Mouse (Mus musculus) adrenal gland, adult (tissue): ENCODE results near the gene Palld.
A peak's percentile ranks its signal among the peaks of the same experiment; 100 is the strongest.

ENCODE experiments used
- DNase-seq, 2 experiments: peaks; one replicate each; pipeline ENCODE4 v3.0.0; 2022 to 2023; ENCODE audit warnings: low spot score in 1 of 2; ENCODE audit not compliant: inconsistent age in 2 of 2

The Palld gene

DNA sequence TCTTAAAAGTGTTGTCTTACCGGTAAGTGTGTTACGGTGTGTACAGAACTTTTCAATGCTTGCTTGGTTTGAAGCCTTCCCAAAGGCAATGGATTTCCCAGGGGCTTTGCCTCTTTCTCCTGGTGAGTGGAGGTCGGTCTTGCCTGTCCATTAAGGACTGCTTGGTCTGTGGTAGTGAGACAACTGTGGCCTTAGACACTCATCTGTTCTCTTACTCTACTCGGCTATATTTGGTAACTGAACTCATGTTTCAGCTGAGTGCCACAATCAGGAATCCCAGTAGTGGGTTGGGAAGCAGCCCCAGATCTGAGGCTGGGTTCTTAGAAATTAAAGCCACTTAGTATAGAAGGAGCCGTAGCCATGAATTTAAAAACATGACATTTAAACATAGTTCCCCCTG is at the start of gene Palld:
Gene Palld (minus strand): TSS at position 170 of the 400 bp plus-strand sequence.
- no peak for DNase-seq

DNA sequence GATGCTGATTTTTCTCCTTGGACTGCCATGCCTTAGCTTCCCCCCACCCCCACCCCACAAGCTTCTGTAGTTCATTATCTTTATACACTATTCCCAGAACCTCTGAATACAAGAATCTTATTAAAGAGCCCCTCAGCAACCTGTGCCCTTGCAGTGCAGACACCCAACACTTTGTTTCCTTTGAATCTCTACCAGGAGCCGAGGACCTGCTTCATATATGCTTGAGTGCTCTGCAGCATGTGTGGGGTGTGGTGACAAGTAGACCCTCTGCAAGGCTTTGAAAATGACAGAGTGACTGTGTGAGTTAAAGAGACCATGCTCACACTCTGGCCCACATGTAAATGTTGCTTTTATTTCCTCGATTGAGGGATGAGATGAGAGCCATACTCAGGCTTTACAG is 35.1 kb upstream of the Palld start:
- DNase-seq, result no peak

DNA sequence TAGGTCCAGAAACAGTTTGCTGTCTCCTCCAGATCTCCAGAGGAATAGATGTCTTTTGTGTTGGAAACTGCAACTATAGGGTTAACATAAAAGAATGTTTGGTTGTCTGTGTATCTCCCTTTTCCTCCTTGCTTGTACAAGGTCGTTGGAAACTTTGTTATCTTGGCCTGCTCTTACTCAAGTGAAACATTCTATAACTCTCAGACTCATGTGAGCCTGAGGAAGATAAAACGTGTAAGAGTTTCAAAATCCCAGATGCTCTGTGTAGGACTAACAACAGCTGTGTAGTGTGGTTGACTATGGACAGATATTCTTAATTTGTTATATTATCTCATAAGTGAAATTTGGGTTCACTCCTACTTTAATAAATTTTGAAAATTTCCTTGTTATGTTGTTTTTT is 30.8 kb upstream of the Palld start:
- no peak for DNase-seq

DNA sequence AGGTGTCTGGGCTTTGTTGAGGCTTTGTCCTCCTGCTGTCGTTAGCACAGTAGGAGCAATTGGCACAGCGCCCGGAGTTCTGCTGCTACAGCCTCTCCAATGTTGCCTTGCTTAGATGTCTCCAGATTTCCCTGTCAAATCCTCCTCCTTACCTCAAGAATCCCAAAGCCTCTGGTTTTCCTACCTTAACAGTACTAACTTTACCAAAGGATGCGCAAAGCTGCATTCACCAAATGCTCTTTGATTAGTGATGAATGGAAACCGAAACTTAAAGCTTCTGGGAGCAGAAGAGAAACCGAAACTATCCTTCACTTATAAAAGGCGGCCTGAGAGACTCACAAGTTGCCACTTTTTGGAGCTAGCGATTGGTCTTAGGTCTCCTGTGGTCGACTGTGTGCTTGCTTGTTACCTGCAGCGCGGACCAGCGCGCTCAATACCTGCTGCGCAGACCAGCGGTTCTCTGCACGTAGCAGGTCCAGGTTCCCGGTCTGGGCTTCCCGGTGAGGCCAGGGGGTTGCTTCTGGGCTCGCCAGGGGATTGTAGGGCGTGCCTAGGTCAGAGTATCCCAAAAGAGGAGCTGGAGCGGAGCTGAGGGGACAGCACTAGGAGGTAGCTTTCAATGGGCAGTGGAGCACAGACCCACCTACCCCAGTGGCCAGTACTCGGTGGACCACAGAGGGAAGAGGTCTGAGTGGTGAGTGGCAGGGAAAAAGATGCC is 25.4 kb upstream of the Palld start, which contains the start of gene Ddx60:
Gene Ddx60 (plus strand): TSS at position 311 of the 718 bp plus-strand sequence.
- DNase-seq, result peak; percentile 79 to 93

DNA sequence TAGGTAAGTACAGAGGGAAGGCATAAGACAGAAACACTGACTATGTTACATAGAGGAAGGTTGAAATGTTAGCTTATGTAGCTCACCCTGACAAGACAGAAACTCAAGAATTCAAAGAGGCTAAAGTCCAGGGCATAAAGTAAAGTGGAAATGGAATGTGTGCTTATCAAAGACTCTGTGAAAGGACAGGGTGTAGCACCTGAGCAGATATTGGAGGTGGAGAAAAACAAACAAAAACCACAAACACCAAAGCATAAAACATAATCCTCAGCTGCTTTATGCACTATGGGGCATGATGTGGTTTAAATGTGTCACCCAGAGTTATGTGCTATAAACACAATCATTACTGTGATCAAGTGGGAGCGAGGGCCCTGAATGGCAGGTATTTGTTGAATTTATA is 22.0 kb upstream of the Palld start:
- DNase-seq, result no peak

DNA sequence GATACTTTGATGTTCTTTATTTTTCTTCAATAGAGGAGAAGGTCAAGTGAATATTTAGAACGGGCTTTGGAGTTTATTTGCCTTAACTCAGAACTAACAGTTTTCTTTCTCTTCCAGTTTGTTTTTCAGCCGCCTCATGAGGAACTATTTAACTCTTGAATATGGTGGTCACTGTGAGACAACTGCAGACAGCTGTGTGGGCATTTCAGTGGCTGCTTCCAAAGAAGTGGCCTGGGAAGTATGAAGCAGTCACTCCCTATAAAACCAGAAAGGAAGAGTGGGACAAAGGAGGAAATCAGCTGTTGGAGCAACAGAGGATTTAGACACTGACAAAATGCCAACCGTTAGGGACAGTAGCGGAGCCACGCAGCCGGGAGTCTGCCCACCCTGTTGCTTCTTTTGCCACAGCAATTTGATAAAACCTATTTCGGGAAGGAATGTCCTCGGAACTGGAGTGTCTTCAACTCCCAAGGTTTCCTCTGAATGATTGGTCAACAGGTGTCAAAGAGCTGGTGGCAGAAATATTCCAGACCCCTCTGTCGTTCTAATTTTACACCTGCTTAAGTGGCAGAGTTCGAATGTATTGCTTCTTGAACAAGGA is 19.1 kb upstream of the Palld start:
- DNase-seq, result no peak

DNA sequence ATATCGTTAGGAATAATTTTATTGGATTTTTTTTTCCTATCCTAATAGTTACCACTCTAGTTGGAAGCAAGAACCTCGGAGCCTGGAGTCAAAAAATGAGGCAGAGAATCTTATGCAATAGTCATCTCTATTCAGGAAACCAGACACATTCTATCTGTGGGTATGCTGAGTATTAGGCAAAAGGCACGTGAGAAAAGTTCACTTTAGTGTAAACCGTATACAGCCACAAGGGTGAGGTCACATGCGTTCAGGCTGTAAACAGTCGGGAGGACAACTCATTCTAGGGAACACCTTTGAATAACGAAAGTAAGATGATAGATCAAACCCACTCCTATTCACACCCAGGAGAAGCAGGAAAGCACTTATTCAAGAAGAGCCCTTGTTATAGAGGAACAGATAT is 17.9 kb upstream of the Palld start:
- DNase-seq, result no peak

DNA sequence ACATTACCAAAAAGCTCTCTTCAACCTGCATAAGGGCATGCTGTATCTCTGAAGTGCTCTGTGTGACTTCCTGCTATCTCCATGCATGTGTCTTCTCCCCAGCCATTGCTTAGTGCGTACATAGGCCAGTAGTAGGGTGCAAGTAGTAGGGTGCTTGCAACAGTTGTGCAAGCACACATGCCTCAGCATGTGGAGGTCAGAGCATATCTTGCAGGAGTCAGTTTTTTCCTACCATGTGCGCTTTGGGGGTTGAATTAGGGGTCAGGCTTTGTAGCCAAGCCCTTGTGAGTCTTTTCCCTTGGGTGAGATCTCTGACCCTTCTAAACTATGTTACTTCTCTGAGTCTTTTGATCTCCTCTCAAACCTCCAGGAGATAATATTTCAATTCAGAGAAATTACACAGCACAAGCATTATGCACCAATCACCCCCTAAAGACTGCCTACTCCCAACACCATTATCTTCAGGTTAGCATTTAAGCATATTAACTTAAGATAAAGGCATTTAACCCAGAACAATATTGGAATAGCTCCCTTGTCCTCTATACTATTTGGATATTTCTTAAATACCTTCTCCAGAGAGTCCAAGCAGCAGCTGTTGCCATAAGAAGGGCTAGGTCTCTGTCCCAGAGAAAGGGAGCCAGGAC is 16.8 kb upstream of the Palld start:
- DNase-seq, result no peak

DNA sequence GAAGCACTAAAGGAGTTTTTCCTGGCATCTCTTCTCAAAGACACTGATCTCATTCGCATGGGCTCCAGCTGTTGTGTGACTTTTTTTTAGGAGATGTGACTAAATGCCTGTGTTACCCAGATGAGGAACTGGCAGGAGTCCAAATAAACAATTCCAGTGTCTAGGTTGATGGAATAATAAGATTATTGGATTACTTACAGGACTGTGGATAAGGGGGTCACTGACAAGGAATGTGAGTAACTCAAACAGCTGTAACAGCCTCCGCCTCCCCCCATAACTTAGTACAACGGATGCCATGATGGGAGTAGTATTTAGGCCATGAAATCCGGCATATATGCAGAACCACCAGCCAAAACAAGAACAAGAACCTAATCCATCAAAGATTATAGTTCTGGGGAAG is 14.8 kb upstream of the Palld start:
- DNase-seq, result no peak

DNA sequence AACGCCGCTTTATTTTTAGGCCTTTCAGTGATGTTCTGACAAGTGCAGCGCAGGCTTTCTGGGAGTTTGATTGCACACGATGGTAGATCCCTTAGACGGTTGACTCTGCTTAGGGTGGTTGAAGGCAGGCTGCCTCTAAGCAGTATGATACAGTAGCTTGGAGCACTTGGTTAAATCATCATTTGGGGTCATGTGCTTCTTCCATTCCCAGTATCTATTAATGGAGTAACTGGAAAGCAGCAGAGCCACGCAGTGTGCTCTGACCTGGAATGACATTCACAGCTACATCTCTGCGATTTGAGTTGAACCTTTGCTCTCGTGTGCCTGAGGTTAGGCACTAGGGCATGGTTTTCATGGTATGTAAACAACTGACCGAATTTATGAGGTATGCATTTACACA is 11.5 kb upstream of the Palld start:
- DNase-seq, result no peak

DNA sequence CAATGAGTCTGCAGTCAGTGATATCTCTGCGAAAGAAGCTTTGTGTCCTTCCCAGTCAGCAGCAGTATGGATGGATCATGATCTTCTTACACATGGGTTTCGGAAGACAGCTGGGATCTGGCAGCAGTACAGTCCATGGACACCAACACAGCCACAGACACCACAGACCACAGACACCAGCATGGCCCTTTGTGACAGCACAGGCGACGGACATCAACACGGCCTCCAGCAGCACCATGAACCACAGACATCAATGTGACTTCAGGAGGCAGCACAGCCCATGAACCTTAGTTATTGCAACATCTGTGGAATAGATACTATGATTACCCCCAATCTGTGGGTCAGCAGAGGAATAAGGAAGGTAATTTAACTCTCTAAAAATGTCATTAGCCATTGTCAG is 10.3 kb upstream of the Palld start:
- DNase-seq, result no peak

DNA sequence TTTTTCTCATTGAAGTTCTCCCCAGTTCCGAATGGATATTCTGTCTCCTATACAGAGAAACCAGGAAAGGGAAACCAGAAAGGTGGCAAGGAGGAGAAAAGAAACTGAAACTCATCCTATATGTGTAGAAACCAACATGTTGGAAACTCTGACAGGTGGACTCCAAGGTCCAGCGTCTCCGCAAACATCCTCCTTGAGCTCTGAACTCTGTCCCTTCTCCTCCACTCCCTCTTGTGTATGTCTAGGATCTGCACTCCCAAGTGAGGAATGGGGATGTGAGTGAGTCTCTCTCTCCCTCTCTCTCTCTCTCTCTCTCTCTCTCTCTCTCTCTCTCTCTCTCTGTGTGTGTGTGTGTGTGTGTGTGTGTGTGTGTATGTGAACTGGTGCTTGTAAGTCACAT is 6.8 kb upstream of the Palld start:
- no peak for DNase-seq

DNA sequence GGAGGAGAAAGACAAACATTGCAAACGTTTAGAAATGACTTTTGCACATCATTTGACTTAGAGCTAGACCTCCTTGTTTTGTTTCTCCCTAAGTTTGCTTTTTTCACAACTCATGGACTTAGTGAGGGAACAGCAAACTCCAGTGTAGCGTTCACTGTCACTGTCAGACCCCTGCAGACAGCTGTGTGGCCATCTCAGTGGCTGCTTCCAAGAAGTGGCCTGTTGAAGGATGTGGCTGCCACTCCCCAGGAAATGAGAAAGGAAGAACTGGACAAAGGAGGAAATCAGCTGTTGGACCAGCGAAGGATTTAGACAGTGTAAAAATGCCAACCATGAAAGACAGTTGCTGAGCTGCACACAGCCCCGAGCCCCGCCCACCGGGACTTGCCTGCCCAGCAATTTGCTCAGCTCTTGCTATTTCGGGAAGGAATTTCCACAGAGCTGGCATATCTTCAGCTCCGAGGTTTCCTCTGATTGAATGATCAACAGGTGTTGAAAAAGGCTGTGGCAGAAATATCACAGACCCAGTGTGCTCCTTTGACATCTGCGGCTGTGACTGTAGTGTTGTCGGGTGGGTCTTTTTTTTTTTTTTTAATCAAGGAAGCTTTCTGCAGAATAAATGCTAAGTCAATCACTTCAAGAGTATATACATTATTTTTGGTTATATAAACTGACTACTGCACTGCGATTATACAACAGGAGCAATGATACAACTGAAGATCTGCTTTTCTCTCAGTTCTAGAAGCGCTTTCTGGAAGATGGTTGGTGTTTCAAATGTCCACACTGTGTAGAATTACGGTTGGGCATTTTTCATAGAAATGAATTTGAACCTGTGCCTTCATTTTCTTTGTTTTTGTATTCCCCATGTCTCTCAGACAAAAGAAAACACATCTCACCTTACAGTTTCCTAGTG is 6.1 kb upstream of the Palld start:
- DNase-seq, result peak; percentile 14 to 55

DNA sequence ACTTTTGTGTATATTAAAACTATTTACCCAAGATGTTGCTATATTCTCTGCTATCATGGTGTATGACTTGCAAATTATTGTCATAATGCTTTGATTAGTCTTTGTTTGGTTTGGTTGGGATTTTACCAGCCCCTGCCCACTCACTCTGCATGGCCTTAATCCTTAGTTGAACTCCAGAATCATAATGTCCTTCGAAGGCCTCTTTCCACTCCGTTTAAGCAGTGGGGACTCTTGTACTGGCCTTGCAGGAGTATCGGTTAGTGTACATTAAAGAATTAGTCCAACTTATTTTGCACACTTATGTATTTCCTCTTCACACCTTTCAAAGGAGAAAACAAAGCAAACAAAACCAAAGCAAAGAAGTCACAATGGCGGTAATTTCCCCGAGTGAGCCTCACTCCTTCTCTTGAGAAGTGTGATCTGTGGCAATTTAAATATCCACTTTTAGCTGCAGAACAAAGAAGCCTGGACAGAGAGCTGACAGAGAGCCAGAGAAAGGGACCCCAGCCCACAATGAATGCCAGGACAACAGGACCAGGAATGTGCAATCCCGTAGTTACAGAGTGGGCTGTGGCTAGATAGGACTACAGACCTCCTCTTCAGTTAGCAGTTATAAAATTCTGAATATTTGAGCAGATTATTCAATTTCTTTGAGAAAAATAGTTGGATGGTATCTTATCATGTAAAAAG is 1.3 kb downstream of the Palld start:
- no peak for DNase-seq

DNA sequence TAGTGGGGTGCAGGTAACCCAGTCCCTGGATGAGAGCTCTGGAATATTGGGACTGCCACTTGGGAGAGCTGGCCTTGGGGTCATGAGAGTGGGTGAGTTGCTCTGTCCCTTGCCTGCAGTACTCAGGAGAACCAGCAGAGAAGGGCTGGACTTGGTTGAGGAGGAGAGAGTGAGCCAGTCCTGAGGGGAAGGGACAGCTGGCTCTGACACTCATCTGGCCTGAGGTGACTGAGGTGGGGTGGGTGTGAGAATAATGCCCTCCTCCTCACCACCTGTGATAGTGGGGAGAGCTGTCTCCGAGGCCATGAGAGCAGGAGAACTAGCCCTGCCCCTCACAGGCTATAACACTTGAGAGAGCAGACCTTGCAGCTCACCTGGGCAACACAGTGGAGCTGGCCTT is 5.1 kb downstream of the Palld start:
- no peak for DNase-seq

DNA sequence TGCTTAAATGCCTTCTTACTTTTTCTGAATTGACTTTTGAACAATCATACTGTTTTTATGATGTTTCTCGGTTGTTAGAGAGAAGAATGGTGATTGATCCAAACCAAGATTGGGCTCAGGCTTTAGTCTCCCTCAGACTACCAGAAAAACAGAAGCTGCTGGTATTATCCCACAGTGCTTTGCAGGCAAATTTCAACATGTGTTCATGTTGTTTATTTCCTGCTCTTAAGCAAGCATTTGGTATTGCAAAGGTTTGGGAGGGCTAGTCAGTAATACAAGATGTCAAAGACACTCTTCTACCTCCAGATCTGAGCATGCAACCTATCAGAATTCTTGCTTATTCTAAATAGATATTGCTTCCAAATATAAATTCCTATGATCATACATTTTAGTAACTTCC is 5.7 kb downstream of the Palld start:
- DNase-seq, result no peak

DNA sequence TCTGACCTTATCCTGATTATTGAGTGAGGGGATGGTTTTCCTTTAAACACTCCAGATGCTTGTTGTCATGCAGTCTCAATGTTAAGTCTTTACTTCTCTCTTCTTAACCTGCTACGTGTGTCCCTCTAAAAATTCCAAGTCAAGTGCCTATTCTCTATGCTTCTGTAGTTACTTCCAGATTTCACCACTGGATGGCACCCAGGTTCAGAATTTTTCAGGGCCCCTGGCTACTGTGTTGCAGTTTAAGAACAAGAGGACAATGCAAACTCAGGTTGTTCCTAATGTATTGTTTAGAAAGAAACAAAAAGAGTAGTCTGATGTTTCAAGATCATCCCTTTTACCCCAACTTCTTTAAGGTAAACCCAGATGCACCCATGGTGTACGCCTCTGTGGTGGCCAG is 8.4 kb downstream of the Palld start:
- DNase-seq, result peak; percentile 51 to 87

DNA sequence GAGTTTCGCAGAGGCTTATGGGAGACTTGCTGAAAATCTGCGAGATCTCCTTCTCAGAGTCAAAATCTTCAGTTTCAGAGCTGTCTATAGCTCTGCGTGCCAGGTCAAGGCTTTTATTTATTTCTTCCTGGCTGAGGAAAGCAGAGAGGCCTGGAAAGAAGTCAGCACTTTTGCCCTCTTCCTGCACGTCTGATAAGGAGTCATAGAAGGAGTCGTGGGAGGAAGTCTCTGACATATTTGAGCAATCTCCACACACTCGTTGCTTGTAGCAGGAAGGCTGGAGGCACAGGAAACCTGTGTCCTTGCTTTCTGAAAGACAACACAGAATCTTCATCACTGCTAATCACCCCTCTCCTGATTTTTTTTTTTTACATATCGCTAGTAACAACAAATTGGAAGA is 24.9 kb downstream of the Palld start:
- peak in 1 of 2 experiments; percentile 32 for DNase-seq

DNA sequence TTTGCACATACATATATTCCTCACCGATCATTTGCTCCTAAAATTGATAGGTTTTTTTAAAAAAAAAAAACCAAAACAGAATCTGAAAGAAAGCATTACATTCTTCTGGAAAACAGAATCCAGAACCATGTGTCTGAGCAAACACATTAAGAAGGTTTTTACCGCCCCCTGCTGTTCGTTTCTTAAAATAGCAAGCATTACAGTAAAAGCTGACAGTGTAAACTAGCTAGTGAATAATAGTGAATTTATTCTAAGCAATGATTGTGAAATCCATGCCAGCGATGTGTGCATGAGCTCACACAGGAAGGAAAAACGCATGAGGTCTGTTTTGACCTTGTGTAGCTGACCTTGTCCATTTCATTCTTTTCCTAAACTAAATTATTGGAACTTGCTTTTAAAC is 27.2 kb downstream of the Palld start:
- DNase-seq, result peak; percentile 28 to 86

DNA sequence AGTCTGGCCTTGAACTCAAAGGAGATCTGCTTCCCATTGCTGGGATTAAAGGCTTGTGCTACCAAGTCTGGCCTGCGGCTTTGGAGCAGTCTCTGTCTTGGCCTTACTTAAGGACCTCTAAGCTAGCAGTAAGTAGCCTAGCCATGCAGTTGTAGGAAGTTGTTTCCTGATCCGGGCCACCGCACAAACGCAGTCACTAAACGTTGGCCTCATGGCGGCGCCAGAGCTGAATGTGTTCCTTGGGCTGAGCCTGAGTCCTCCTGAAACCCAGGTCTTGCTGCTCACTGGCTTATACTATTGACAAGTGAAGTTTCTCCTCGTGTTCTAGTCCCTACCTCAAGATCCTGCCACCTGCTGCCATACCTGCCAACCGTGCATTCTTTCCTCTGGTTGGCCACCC is 28.5 kb downstream of the Palld start:
- no peak for DNase-seq

DNA sequence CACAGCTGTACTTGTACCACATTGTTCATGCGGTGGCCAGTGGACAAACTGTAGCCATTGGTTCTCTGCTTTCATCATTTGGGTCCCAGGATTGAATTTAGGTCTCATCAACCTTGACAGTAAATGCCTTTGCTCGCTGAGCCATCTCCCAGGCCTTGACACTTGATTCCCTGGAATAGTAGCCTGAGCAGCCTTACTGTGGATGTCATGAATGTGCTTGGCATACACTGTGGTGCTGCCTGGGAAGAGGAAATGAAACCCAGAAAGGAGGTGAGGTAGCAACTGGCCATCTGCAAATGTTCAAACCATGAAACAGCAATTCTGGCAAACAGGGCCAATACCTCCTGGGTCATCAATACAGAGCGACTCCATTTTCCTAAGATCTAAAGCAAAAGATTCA is 34.0 kb downstream of the Palld start:
- DNase-seq, result peak; percentile 12 to 61
